Mouse (Mus musculus): ENCODE results near the gene Ncoa7. TPM values are rescaled to one million over a fixed set of nuclear protein-coding genes. Genes with fewer than 3 reads are reported as not detected.

The Ncoa7 gene
- polyA plus RNA-seq, 1 experiment from 2014 or later: 10.6 TPM

Other genes with a start within 250 kb of the Ncoa7 start
- gene Trmt11, start 202.6 kb downstream of the Ncoa7 start, polyA plus RNA-seq (2014; fragmentation: Nextera tagmentation; extraction: Ambion mirVana): 21.9 and 22.5 TPM in 2 replicates
- 22.8 and 23.0 TPM in 2 replicates for gene Hint3, start 173.7 kb downstream of the Ncoa7 start, polyA plus RNA-seq (2014; fragmentation: Nextera tagmentation; extraction: Ambion mirVana)
- gene Hey2, start 39.5 kb upstream of the Ncoa7 start, polyA plus RNA-seq (2014; fragmentation: Nextera tagmentation; extraction: Ambion mirVana): 4.6 and 5.4 TPM in 2 replicates

All from embryonic facial prominence, embryonic 14.5 days (tissue).